Mouse (Mus musculus): ENCODE results near the gene Zfp870.
A peak's percentile ranks its signal among the peaks of the same experiment; 100 is the strongest.
"Not testable (repeated sequence)": the region's sequence is repeated elsewhere in the genome, so short reads cannot be mapped to it uniquely, and the experiment has no call there.

The Zfp870 gene

GRCm38 (mm10) chr17:32872091-32872490 is 19.4 kb downstream of the Zfp870 start:
- no peak for DNase-seq (ENCODE audit: low read depth, low spot score)

- no peak for DNase-seq (ENCODE audit: low read depth, low spot score)
These were observed 20.0 kb downstream of the Zfp870 start for GRCm38 (mm10) chr17:32871483-32871882.

- not testable (repeated sequence) for DNase-seq (ENCODE audit: low read depth, low spot score)
These were observed 24.2 kb downstream of the Zfp870 start for GRCm38 (mm10) chr17:32867266-32867665.

GRCm38 (mm10) chr17:32856713-32857112 is 34.7 kb downstream of the Zfp870 start:
- not testable (repeated sequence) for DNase-seq (ENCODE audit: low read depth, low spot score)

- no peak for DNase-seq (ENCODE audit: low read depth, low spot score)
These were observed 39.9 kb downstream of the Zfp870 start for GRCm38 (mm10) chr17:32851581-32851980.

- DNase-seq (ENCODE audit: low read depth, low spot score), result no peak
These were observed 50.1 kb downstream of the Zfp870 start for GRCm38 (mm10) chr17:32841388-32841787.

GRCm38 (mm10) chr17:32839083-32839802 is 52.2 kb downstream of the Zfp870 start:
- DNase-seq (ENCODE audit: low read depth, low spot score), result no peak

GRCm38 (mm10) chr17:32830418-32830782 is 61.0 kb downstream of the Zfp870 start:
- DNase-seq (ENCODE audit: low read depth, low spot score), result no peak

GRCm38 (mm10) chr17:32829540-32830417 is 61.7 kb downstream of the Zfp870 start, which contains the start of gene Zfp799:
TSS of gene Zfp799 (minus strand) at chr17:32830261.
- DNase-seq (ENCODE audit: low read depth, low spot score), result peak; percentile 71

Measured in skeletal muscle tissue, adult 2 months (tissue).